Mouse (Mus musculus) thymus, adult 2 months (tissue): ENCODE results near the gene Cog5.

Source experiments
- CTCF ChIP-seq: fragments of 200-500 bp; IDR thresholded peaks from 2 replicates; pipeline ENCODE4 v1.5.1; 2012; ENCODE audit warnings: mild to moderate bottlenecking, control low read depth, low read length, moderate library complexity, borderline replicate concordance; ENCODE audit not compliant: control insufficient read depth, poor library complexity, insufficient read depth; ENCODE audit errors: extremely low read depth
- POLR2A ChIP-seq: fragments of 200-500 bp; IDR thresholded peaks from 2 replicates; pipeline ENCODE4 v1.6.1; 2012; ENCODE audit warnings: mild to moderate bottlenecking, low read length, control low read depth, moderate library complexity; ENCODE audit not compliant: control insufficient read depth, poor library complexity, insufficient read depth; ENCODE audit errors: extremely low read depth

- TF ChIP-seq POLR2A (no peak), CTCF (no peak)
Observed at GRCm38 (mm10) chr12:31984664-31985063, 330.0 kb downstream of the Cog5 start.
